Mouse (Mus musculus): ENCODE measurements around the gene Kansl1l.
A peak's percentile ranks its signal among the peaks of the same experiment; 100 is the strongest.
"Not testable (repeated sequence)": the region's sequence is repeated elsewhere in the genome, so short reads cannot be mapped to it uniquely, and the experiment has no call there.

Kansl1l gene

GRCm38 (mm10) chr1:66816837-66817452 lies 417 bp downstream of the Kansl1l start:
- peak; percentile 90 to 92 for DNase-seq

- DNase-seq = peak; percentile 63 to 76
Observed at GRCm38 (mm10) chr1:66815941-66816777, 1.2 kb downstream of the Kansl1l start.

- no peak for DNase-seq
Observed at GRCm38 (mm10) chr1:66814756-66815155, 2.6 kb downstream of the Kansl1l start.

GRCm38 (mm10) chr1:66813191-66813590 lies 4.2 kb downstream of the Kansl1l start:
- DNase-seq = no peak

GRCm38 (mm10) chr1:66806821-66807220 lies 10.5 kb downstream of the Kansl1l start:
- no peak for DNase-seq

GRCm38 (mm10) chr1:66805408-66805807 lies 12.0 kb downstream of the Kansl1l start:
- DNase-seq = no peak

- DNase-seq = no peak
Observed at GRCm38 (mm10) chr1:66804710-66805109, 12.7 kb downstream of the Kansl1l start.

GRCm38 (mm10) chr1:66797962-66798361 lies 19.4 kb downstream of the Kansl1l start:
- no peak for DNase-seq

GRCm38 (mm10) chr1:66792838-66793466 lies 24.4 kb downstream of the Kansl1l start:
- DNase-seq = no peak

GRCm38 (mm10) chr1:66782296-66782695 lies 35.1 kb downstream of the Kansl1l start:
- no peak for DNase-seq

- DNase-seq = no peak
Observed at GRCm38 (mm10) chr1:66781027-66781426, 36.3 kb downstream of the Kansl1l start.

- no peak for DNase-seq
Observed at GRCm38 (mm10) chr1:66778798-66779197, 38.6 kb downstream of the Kansl1l start.

GRCm38 (mm10) chr1:66777878-66778277 lies 39.5 kb downstream of the Kansl1l start:
- no peak for DNase-seq

- no peak for DNase-seq
Observed at GRCm38 (mm10) chr1:66768764-66769163, 48.6 kb downstream of the Kansl1l start.

GRCm38 (mm10) chr1:66730581-66730980 lies 86.8 kb downstream of the Kansl1l start:
- no peak for DNase-seq

GRCm38 (mm10) chr1:66712859-66713258 lies 104.5 kb downstream of the Kansl1l start:
- no peak for DNase-seq

- DNase-seq = no peak
Observed at GRCm38 (mm10) chr1:66704523-66704922, 112.8 kb downstream of the Kansl1l start.

- DNase-seq = no peak
Observed at GRCm38 (mm10) chr1:66702623-66703345, 114.6 kb downstream of the Kansl1l start.

GRCm38 (mm10) chr1:66701576-66701940 lies 115.8 kb downstream of the Kansl1l start:
- DNase-seq = no peak

- peak; percentile 93 to 95 for DNase-seq
Observed at GRCm38 (mm10) chr1:66700693-66701575, 116.4 kb downstream of the Kansl1l start, which contains the start of gene Rpe. Gene Rpe (plus strand): TSS chr1:66700831.

GRCm38 (mm10) chr1:66700149-66700692 lies 117.1 kb downstream of the Kansl1l start:
- no peak for DNase-seq

GRCm38 (mm10) chr1:66699630-66700029 lies 117.7 kb downstream of the Kansl1l start:
- DNase-seq = not testable (repeated sequence)
